Mouse (Mus musculus): ENCODE results near the gene Tbx4. TPM values are rescaled to one million over a fixed set of nuclear protein-coding genes. Genes with fewer than 3 reads are reported as not detected.

Tbx4 gene
- polyA plus RNA-seq, 1 experiment from 2014 or later, result 0.21 TPM

GRCm38 (mm10) chr11:85929651-85930050 lies 43.4 kb downstream of the Tbx4 start:
- Histone ChIP-seq H3K4me3 (replicated peaks; ENCODE audit: low read depth, low read length) (no peak overlapping the region), H3K27me3 (ENCODE audit: control insufficient read depth, insufficient read depth, low read length) (peaks cover 29% of the 10 kb centered on the region), H3K4me1 (ENCODE audit: control insufficient read depth, insufficient read depth, low read length) (0 out of 2 replicates have a peak, but pooled peaks cover 13% of the 10 kb centered on the region), H3K36me3 (ENCODE audit: control insufficient read depth, insufficient read depth, low read length) (no peaks in the 10 kb centered on the region), H3K9me3 (ENCODE audit: control insufficient read depth, low read length) (no peaks in the 10 kb centered on the region), H3K9ac (replicated peaks; ENCODE audit: low read length) (no peak overlapping the region), H3K27ac (replicated peaks; ENCODE audit: low read depth, low read length) (no peak overlapping the region), H3K4me2 (ENCODE audit: low read length) (no peak overlapping the region)
- no peak for ATAC-seq (ENCODE audit: low FRiP score, low TSS enrichment)
- DNase-seq, result no peak
- WGBS, result 91% methylated on average over 6 of the region's 6 CpGs

- no peak for ATAC-seq (ENCODE audit: low FRiP score, low TSS enrichment)
- Histone ChIP-seq H3K27me3 (ENCODE audit: control insufficient read depth, insufficient read depth, low read length) (no peaks in the 10 kb centered on the region), H3K4me1 (ENCODE audit: control insufficient read depth, insufficient read depth, low read length) (no peaks in the 10 kb centered on the region), H3K9me3 (ENCODE audit: control insufficient read depth, low read length) (no peaks in the 10 kb centered on the region), H3K4me2 (ENCODE audit: low read length) (no peak overlapping the region), H3K27ac (replicated peaks; ENCODE audit: low read depth, low read length) (no peak overlapping the region), H3K4me3 (replicated peaks; ENCODE audit: low read depth, low read length) (no peak overlapping the region), H3K9ac (replicated peaks; ENCODE audit: low read length) (no peak overlapping the region), H3K36me3 (ENCODE audit: control insufficient read depth, insufficient read depth, low read length) (no peaks in the 10 kb centered on the region)
- 48% methylated on average over 7 of the region's 7 CpGs for WGBS
- DNase-seq, result no peak
Observed at GRCm38 (mm10) chr11:85941785-85942570, 55.8 kb downstream of the Tbx4 start.

- no peaks in the 10 kb centered on the region for H3K4me1 ChIP-seq (ENCODE audit: control insufficient read depth, insufficient read depth, low read length)
- H3K9ac ChIP-seq (replicated peaks; ENCODE audit: low read length), result no peak overlapping the region
- 90% methylated on average over 10 of the region's 10 CpGs for WGBS
- no peak overlapping the region for H3K27ac ChIP-seq (replicated peaks; ENCODE audit: low read depth, low read length)
- DNase-seq (no peak), ATAC-seq (ENCODE audit: low FRiP score, low TSS enrichment) (no peak)
- H3K9me3 ChIP-seq (ENCODE audit: control insufficient read depth, low read length), result no peaks in the 10 kb centered on the region
- H3K4me2 ChIP-seq (ENCODE audit: low read length), result no peak overlapping the region
- H3K36me3 ChIP-seq (ENCODE audit: control insufficient read depth, insufficient read depth, low read length), result no peaks in the 10 kb centered on the region
- H3K4me3 ChIP-seq (replicated peaks; ENCODE audit: low read depth, low read length), result no peak overlapping the region
- no peaks in the 10 kb centered on the region for H3K27me3 ChIP-seq (ENCODE audit: control insufficient read depth, insufficient read depth, low read length)
Observed at GRCm38 (mm10) chr11:85948765-85949164, 62.5 kb downstream of the Tbx4 start.

GRCm38 (mm10) chr11:85949749-85950148 lies 63.5 kb downstream of the Tbx4 start:
- Histone ChIP-seq H3K27me3 (ENCODE audit: control insufficient read depth, insufficient read depth, low read length) (no peaks in the 10 kb centered on the region), H3K9me3 (ENCODE audit: control insufficient read depth, low read length) (no peaks in the 10 kb centered on the region), H3K4me2 (ENCODE audit: low read length) (no peak overlapping the region), H3K4me3 (replicated peaks; ENCODE audit: low read depth, low read length) (no peak overlapping the region), H3K27ac (replicated peaks; ENCODE audit: low read depth, low read length) (no peak overlapping the region), H3K36me3 (ENCODE audit: control insufficient read depth, insufficient read depth, low read length) (no peaks in the 10 kb centered on the region), H3K4me1 (ENCODE audit: control insufficient read depth, insufficient read depth, low read length) (no peaks in the 10 kb centered on the region), H3K9ac (replicated peaks; ENCODE audit: low read length) (no peak overlapping the region)
- ATAC-seq (ENCODE audit: low FRiP score, low TSS enrichment) (no peak), DNase-seq (no peak)
- 90% methylated on average over 2 of the region's 2 CpGs for WGBS

- Histone ChIP-seq H3K4me2 (ENCODE audit: low read length) (no peak overlapping the region), H3K27ac (replicated peaks; ENCODE audit: low read depth, low read length) (no peak overlapping the region), H3K4me1 (ENCODE audit: control insufficient read depth, insufficient read depth, low read length) (no peaks in the 10 kb centered on the region), H3K9ac (replicated peaks; ENCODE audit: low read length) (no peak overlapping the region), H3K9me3 (ENCODE audit: control insufficient read depth, low read length) (no peaks in the 10 kb centered on the region), H3K36me3 (ENCODE audit: control insufficient read depth, insufficient read depth, low read length) (no peaks in the 10 kb centered on the region), H3K4me3 (replicated peaks; ENCODE audit: low read depth, low read length) (no peak overlapping the region), H3K27me3 (ENCODE audit: control insufficient read depth, insufficient read depth, low read length) (no peaks in the 10 kb centered on the region)
- no peak for ATAC-seq (ENCODE audit: low FRiP score, low TSS enrichment)
- 85% methylated on average over 4 of the region's 4 CpGs for WGBS
- no peak for DNase-seq
Observed at GRCm38 (mm10) chr11:85952538-85952937, 66.3 kb downstream of the Tbx4 start.

- ATAC-seq (ENCODE audit: low FRiP score, low TSS enrichment), result no peak
- H3K4me1 ChIP-seq (ENCODE audit: control insufficient read depth, insufficient read depth, low read length), result no peaks in the 10 kb centered on the region
- WGBS, result 83% methylated on average over 12 of the region's 12 CpGs
Observed at GRCm38 (mm10) chr11:85955611-85956010, 69.4 kb downstream of the Tbx4 start.

GRCm38 (mm10) chr11:85956422-85956821 lies 70.2 kb downstream of the Tbx4 start:
- Histone ChIP-seq H3K9ac (replicated peaks; ENCODE audit: low read length) (no peak overlapping the region), H3K4me1 (ENCODE audit: control insufficient read depth, insufficient read depth, low read length) (no peaks in the 10 kb centered on the region), H3K4me2 (ENCODE audit: low read length) (no peak overlapping the region), H3K9me3 (ENCODE audit: control insufficient read depth, low read length) (no peaks in the 10 kb centered on the region), H3K36me3 (ENCODE audit: control insufficient read depth, insufficient read depth, low read length) (no peaks in the 10 kb centered on the region), H3K27me3 (ENCODE audit: control insufficient read depth, insufficient read depth, low read length) (no peaks in the 10 kb centered on the region), H3K27ac (replicated peaks; ENCODE audit: low read depth, low read length) (no peak overlapping the region), H3K4me3 (replicated peaks; ENCODE audit: low read depth, low read length) (no peak overlapping the region)
- no peak for ATAC-seq (ENCODE audit: low FRiP score, low TSS enrichment)
- DNase-seq, result no peak
- WGBS, result 87% methylated on average over 10 of the region's 10 CpGs

More at GRCm38 (mm10) chr11:85955611-85956010, 69.4 kb downstream of the Tbx4 start:
- no peaks in the 10 kb centered on the region for H3K36me3 ChIP-seq (ENCODE audit: control insufficient read depth, insufficient read depth, low read length)
- H3K9me3 ChIP-seq (ENCODE audit: control insufficient read depth, low read length), result no peaks in the 10 kb centered on the region
- no peak overlapping the region for H3K4me2 ChIP-seq (ENCODE audit: low read length)
- no peaks in the 10 kb centered on the region for H3K27me3 ChIP-seq (ENCODE audit: control insufficient read depth, insufficient read depth, low read length)
- H3K4me3 ChIP-seq (replicated peaks; ENCODE audit: low read depth, low read length), result no peak overlapping the region
- DNase-seq, result no peak
- H3K9ac ChIP-seq (replicated peaks; ENCODE audit: low read length), result no peak overlapping the region
- H3K27ac ChIP-seq (replicated peaks; ENCODE audit: low read depth, low read length), result no peak overlapping the region

GRCm38 (mm10) chr11:85956950-85957778 lies 70.9 kb downstream of the Tbx4 start:
- WGBS, result 81% methylated on average over 6 of the region's 6 CpGs
- DNase-seq, result no peak
- ATAC-seq (ENCODE audit: low FRiP score, low TSS enrichment), result no peak

More at GRCm38 (mm10) chr11:85956950-85957778, 70.9 kb downstream of the Tbx4 start:
- no peaks in the 10 kb centered on the region for H3K9me3 ChIP-seq (ENCODE audit: control insufficient read depth, low read length)
- no peaks in the 10 kb centered on the region for H3K27me3 ChIP-seq (ENCODE audit: control insufficient read depth, insufficient read depth, low read length)
- no peak overlapping the region for H3K27ac ChIP-seq (replicated peaks; ENCODE audit: low read depth, low read length)
- H3K9ac ChIP-seq (replicated peaks; ENCODE audit: low read length), result no peak overlapping the region
- no peak overlapping the region for H3K4me3 ChIP-seq (replicated peaks; ENCODE audit: low read depth, low read length)
- H3K4me2 ChIP-seq (ENCODE audit: low read length), result no peak overlapping the region
- no peaks in the 10 kb centered on the region for H3K36me3 ChIP-seq (ENCODE audit: control insufficient read depth, insufficient read depth, low read length)
- no peaks in the 10 kb centered on the region for H3K4me1 ChIP-seq (ENCODE audit: control insufficient read depth, insufficient read depth, low read length)

All from midbrain, embryonic 14.5 days (tissue).